Mouse (Mus musculus) testis, adult 2 months (tissue): ENCODE data around the gene Hmgcs2. TPM values are rescaled to one million over a fixed set of nuclear protein-coding genes. Genes with fewer than 3 reads are reported as not detected.
A peak's percentile ranks its signal among the peaks of the same experiment; 100 is the strongest.

Experiments
- H3K27ac ChIP-seq: fragments of 200-500 bp; 2 replicates; pipeline ENCODE4 v1.5.1; 2012; ENCODE audit warnings: low read depth, low read length; ENCODE audit not compliant: control insufficient read depth, insufficient read depth
- H3K27me3 ChIP-seq: fragments of 200-500 bp; 2 replicates; pipeline ENCODE4 v1.6.1; 2012; ENCODE audit warnings: mild to moderate bottlenecking, low read length, moderate library complexity; ENCODE audit not compliant: control insufficient read depth, insufficient read depth
- H3K36me3 ChIP-seq: fragments of 200-500 bp; 2 replicates; pipeline ENCODE4 v1.6.1; 2012; ENCODE audit warnings: mild to moderate bottlenecking, low read length; ENCODE audit not compliant: control insufficient read depth, insufficient read depth
- H3K4me1 ChIP-seq: fragments of 200-500 bp; 2 replicates; pipeline ENCODE4 v1.6.1; 2012; ENCODE audit warnings: low read length; ENCODE audit not compliant: control insufficient read depth, insufficient read depth
- H3K4me3 ChIP-seq: fragments of 200-500 bp; 2 replicates; pipeline ENCODE4 v1.5.1; 2012; ENCODE audit warnings: low read depth, mild to moderate bottlenecking, low read length, moderate library complexity, mixed read lengths; ENCODE audit not compliant: control insufficient read depth
- CTCF ChIP-seq: fragments of 200-500 bp; IDR thresholded peaks from 2 replicates; pipeline ENCODE4 v1.5.1; 2012; ENCODE audit warnings: low read depth, mild to moderate bottlenecking, inconsistent platforms, low read length, moderate library complexity; ENCODE audit not compliant: control insufficient read depth, insufficient read depth, insufficient replicate concordance
- POLR2A ChIP-seq: fragments of 200-500 bp; IDR thresholded peaks from 2 replicates; pipeline ENCODE4 v1.6.1; 2012; ENCODE audit warnings: low read depth, mild to moderate bottlenecking, inconsistent platforms, low read length, moderate library complexity; ENCODE audit not compliant: control insufficient read depth
- polyA plus RNA-seq: library from polyadenylated mRNA; depleted of rRNA; stranded (reverse); fragments of >200 nt; gene quantifications from 2 replicates; pipeline ENCODE4 v1.2.3, GENCODE M21; 2012

The Hmgcs2 gene
- polyA plus RNA-seq, 1 experiment: 59.5 TPM

DNA sequence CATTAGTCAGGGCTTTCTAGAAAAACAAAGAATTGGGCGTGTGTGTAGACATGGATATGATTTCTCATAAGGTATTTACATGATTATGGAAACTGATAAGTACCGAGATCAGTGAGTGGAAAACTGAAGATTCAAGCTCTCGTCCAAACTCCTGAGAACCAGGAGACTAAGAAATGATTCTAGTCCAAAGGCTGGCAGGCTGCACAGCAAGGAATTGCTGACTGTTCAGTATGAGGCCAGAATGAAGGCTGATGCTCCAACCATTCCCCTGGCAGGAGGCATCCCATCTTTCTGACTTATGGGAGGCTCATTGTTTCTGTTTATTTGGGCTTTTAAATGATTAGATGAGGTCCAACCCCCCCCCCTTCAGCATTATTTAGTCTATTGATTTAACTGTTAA is 19.7 kb upstream of the Hmgcs2 start:
- no peaks in the 10 kb centered on the region for H3K27me3 ChIP-seq
- TF ChIP-seq POLR2A (no peak), CTCF (no peak)

DNA sequence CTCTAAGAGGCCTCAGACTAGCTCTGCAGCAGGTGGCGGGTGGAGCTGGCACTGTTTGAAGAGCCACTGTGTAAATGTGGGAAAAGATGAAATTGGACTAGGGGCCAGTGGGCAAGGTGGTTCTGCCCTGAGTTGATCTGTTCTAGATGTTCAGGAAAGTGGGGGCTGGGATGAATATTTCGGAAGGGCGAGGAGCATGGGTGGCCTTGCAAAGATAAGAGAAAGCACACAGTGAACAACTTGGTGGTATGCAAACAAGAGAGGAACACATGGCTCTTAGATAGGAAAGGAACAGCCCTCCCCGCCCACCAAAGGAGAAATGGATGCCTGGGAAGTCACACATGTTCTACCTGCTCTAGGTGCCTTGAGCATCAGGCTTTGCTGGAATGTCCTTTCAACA is 18.8 kb upstream of the Hmgcs2 start:
- TF ChIP-seq POLR2A: no peak
- TF ChIP-seq CTCF: no peak
- no peaks in the 10 kb centered on the region for H3K36me3 ChIP-seq
- no peaks in the 10 kb centered on the region for H3K27me3 ChIP-seq
- peaks cover 5% of the 10 kb centered on the region for H3K4me1 ChIP-seq
- peak overlapping the region; percentile 55; the same call in 1 of the 2 replicates for H3K27ac ChIP-seq
- no peak overlapping the region for H3K4me3 ChIP-seq

More for the DNA sequence above, 19.7 kb upstream of the Hmgcs2 start:
- peaks cover 5% of the 10 kb centered on the region for H3K4me1 ChIP-seq
- no peaks in the 10 kb centered on the region for H3K36me3 ChIP-seq
- 0 out of 2 replicates have a peak overlapping the region, but pooled peaks have one; percentile 34 for H3K27ac ChIP-seq
- H3K4me3 ChIP-seq: no peak overlapping the region

DNA sequence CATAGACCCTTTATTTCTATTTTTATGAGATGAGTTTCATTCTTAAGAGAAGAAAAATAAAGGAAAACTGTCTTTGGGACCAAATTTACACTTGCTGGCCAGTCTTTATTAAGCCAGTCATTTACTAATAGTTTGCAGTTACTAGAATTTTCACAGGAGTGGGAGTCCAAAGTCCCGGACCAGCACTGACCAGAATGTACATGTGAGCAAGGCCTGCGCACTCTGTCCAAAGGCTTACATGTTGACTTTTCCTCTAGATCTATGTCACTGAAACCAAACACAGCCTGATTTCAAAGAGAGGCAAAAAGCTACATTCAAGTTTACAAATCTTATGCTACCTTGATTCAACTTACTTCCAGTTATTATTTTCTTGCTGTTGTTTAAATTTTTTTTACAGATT is 18.1 kb upstream of the Hmgcs2 start:
- TF ChIP-seq POLR2A: no peak
- TF ChIP-seq CTCF: no peak
- H3K36me3 ChIP-seq: no peaks in the 10 kb centered on the region
- H3K27ac ChIP-seq: peak overlapping the region; percentile 61
- peaks cover 5% of the 10 kb centered on the region for H3K4me1 ChIP-seq
- H3K27me3 ChIP-seq: no peaks in the 10 kb centered on the region
- no peak overlapping the region for H3K4me3 ChIP-seq

DNA sequence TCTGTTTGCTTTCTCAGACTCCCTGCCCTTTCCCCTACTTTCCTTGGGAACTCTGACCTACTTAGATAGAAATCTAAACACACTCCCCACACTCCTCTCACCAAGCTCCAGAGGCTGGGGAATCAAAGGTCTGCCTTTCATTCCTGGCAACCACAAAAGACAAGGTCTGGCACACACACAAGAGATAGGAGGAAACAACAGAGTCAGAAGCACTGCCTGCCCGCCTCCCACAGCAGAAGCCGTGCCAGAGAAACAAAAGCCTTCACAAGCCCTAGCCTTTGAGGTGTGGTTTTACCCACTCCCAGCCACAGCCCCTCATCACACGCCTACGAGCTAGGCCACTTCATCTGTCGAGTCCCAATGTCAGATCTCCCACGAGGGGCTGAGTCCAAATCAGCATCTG is 13.0 kb upstream of the Hmgcs2 start:
- H3K27me3 ChIP-seq: no peaks in the 10 kb centered on the region
- peaks cover 3% of the 10 kb centered on the region; the same call in 1 of the 2 replicates for H3K4me1 ChIP-seq
- H3K4me3 ChIP-seq: no peak overlapping the region
- TF ChIP-seq CTCF (no peak), POLR2A (no peak)
- no peaks in the 10 kb centered on the region for H3K36me3 ChIP-seq
- peak overlapping the region; percentile 76 for H3K27ac ChIP-seq

DNA sequence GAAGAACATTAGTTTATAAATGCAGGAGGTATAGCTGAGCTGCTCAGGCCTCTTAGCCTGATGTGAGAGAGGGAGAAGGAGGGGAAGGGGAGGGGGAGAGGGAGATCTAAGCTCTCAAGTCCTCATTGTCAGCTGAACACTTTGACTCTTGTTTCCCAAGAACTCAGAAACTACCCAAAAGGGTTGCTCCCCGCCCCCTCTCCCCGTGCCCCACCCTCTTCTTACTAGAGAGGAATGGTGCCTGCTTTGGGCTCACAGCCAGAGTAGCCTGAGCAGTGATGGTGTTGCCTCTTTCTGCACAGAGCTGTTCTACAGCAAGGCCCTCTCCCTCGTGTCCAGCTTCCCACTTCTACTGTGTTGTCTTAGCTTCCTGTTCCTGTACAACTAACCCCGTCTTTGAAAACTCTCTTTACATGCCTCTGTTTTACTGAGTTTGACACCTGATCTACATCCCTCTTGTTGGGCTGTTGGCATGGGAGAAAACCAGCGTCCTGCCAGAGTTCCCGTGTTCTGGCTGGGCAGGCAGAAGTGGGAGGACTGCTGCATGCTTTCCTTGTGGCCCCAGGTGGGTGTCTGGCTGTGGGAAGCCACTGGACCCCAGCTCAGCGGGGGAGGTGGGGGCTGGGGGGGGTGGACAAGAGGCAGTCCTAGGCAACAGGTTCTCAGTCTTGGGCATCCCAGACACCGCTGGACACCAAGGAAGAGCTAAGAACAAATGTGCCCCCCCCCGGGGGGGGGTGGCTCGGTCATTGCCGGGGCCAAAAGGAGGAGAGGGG is 6.4 kb upstream of the Hmgcs2 start:
- Histone ChIP-seq H3K27me3 (no peaks in the 10 kb centered on the region), H3K4me1 (peaks cover 7% of the 10 kb centered on the region), H3K4me3 (no peak overlapping the region), H3K27ac (no peak overlapping the region), H3K36me3 (no peaks in the 10 kb centered on the region)
- no peak for TF ChIP-seq CTCF
- TF ChIP-seq POLR2A: no peak

DNA sequence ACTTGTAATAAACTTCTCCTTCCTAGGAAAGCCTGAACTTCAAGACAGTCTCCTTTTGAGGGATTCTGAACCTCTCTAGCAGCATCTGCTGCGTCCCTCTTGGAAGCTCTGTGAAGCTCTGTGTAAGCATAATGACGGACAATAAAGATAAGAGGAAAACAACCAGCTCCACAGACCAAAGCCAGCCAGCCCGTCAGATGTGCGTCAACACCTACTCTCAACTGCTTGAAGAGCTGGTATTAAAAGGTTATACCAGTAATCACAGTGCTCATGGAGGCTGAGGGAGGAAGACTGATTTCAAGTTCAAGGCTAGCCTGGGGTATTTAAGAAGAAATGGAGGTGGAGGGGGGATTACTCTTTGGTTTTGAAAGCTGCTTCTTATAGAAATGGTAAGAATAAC is 553 bp upstream of the Hmgcs2 start:
- TF ChIP-seq POLR2A (no peak), CTCF (no peak)
- Histone ChIP-seq H3K27me3 (no peaks in the 10 kb centered on the region), H3K4me1 (no peaks in the 10 kb centered on the region), H3K36me3 (no peaks in the 10 kb centered on the region), H3K27ac (peak overlapping the region; percentile 39; the same call in 1 of the 2 replicates), H3K4me3 (no peak overlapping the region)

DNA sequence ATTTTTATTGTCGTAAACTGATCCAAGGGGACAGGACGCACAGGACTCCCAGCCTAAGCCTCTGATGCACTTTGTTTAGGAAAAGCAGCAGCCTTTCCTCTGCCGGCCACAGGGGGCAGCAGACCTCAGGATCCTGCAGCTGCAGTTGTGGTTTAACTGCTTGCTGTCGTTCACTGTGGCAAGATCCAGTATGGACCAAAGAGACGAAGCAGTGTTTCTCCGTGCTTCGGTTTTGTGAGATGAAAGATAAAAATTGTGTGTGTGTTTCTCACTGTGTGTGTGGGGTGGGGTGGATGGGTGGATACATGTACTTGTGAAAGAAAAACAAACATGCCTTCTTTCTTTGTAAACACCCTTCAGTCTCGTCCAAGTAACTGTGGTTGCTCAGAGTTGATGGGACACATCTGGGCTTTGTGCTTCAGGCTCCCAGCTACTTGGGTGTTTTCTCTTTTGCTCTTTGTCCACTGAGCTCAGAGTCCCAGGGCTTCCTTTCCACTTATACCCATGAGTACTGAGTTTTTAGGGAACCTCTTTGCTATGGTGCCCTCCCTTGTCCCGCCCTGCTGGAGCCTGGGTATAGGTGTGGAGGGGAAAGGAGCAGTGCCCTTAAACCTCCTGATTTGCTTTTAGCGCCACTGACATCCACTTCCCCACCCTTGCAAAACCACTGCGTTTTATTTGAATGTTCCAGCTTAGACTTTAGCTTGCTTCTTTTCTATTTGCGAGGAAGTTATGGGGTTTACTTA is 871 bp downstream of the Hmgcs2 start:
- Histone ChIP-seq H3K4me1 (no peaks in the 10 kb centered on the region), H3K27ac (no peak overlapping the region), H3K4me3 (peak overlapping the region; percentile 35), H3K27me3 (no peaks in the 10 kb centered on the region), H3K36me3 (no peaks in the 10 kb centered on the region)
- TF ChIP-seq POLR2A (no peak), CTCF (peak; percentile 91; the same call in 1 of the 2 replicates)
